Mouse (Mus musculus) testis, adult 2 months (tissue): Measurements from ENCODE around the gene 6030408B16Rik. TPM values are rescaled to one million over a fixed set of nuclear protein-coding genes. Genes with fewer than 3 reads are reported as not detected.

Experiments used
- H3K27ac ChIP-seq: fragments of 200-500 bp; 2 replicates; pipeline ENCODE4 v1.5.1; 2012; ENCODE audit warnings: low read depth, low read length; ENCODE audit not compliant: control insufficient read depth, insufficient read depth
- H3K27me3 ChIP-seq: fragments of 200-500 bp; 2 replicates; pipeline ENCODE4 v1.6.1; 2012; ENCODE audit warnings: mild to moderate bottlenecking, low read length, moderate library complexity; ENCODE audit not compliant: control insufficient read depth, insufficient read depth
- H3K36me3 ChIP-seq: fragments of 200-500 bp; 2 replicates; pipeline ENCODE4 v1.6.1; 2012; ENCODE audit warnings: mild to moderate bottlenecking, low read length; ENCODE audit not compliant: control insufficient read depth, insufficient read depth
- H3K4me1 ChIP-seq: fragments of 200-500 bp; 2 replicates; pipeline ENCODE4 v1.6.1; 2012; ENCODE audit warnings: low read length; ENCODE audit not compliant: control insufficient read depth, insufficient read depth
- H3K4me3 ChIP-seq: fragments of 200-500 bp; 2 replicates; pipeline ENCODE4 v1.5.1; 2012; ENCODE audit warnings: low read depth, mild to moderate bottlenecking, low read length, moderate library complexity, mixed read lengths; ENCODE audit not compliant: control insufficient read depth
- CTCF ChIP-seq: fragments of 200-500 bp; IDR thresholded peaks from 2 replicates; pipeline ENCODE4 v1.5.1; 2012; ENCODE audit warnings: low read depth, mild to moderate bottlenecking, inconsistent platforms, low read length, moderate library complexity; ENCODE audit not compliant: control insufficient read depth, insufficient read depth, insufficient replicate concordance
- POLR2A ChIP-seq: fragments of 200-500 bp; IDR thresholded peaks from 2 replicates; pipeline ENCODE4 v1.6.1; 2012; ENCODE audit warnings: low read depth, mild to moderate bottlenecking, inconsistent platforms, low read length, moderate library complexity; ENCODE audit not compliant: control insufficient read depth
- polyA plus RNA-seq: library from polyadenylated mRNA; depleted of rRNA; stranded (reverse); fragments of >200 nt; gene quantifications from 2 replicates; pipeline ENCODE4 v1.2.3, GENCODE M21; 2012; rRNA removed

The 6030408B16Rik gene
- polyA plus RNA-seq: 8.5 and 10.4 TPM in 2 replicates

DNA sequence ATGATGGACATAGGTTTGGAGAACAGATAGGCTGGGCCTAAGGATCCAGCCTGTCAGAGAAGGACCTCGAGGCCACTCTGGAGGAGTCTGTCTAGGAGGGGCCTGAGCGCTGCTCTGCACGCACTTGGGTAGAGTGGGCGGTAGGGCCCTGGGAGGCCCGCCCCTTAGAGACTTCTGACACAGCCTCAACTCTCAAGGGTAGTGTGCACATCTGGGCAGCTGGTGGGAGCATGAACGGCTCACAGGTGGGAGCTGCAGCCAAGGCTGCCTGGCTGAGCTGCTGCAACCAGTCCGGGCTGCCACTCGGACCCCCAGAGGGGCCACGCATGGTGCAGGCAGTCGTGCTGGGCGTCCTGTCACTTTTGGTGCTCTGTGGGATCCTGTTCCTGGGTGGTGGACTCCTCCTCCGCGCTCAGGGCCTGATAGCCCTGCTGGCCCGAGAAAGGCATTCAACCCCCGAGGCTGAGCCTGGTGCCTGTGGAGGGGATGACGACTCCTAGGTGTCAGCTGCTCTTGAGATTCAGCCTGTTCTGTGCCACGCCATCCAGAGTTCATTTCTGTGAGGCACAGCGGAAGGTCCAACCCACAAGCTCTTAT is at the start of gene 6030408B16Rik:
TSS of gene 6030408B16Rik (plus strand) at position 188 of the 597 bp plus-strand sequence.
- Histone ChIP-seq H3K27me3 (no peaks in the 10 kb centered on the region), H3K36me3 (no peaks in the 10 kb centered on the region), H3K4me3 (peak within 1 kb of the TSS; percentile 51), H3K4me1 (no peaks in the 10 kb centered on the region), H3K27ac (peak within 1 kb of the TSS; percentile 72)
- TF ChIP-seq POLR2A: 0 out of 2 replicates have a peak, but pooled peaks have one; percentile 37
- no peak for TF ChIP-seq CTCF

DNA sequence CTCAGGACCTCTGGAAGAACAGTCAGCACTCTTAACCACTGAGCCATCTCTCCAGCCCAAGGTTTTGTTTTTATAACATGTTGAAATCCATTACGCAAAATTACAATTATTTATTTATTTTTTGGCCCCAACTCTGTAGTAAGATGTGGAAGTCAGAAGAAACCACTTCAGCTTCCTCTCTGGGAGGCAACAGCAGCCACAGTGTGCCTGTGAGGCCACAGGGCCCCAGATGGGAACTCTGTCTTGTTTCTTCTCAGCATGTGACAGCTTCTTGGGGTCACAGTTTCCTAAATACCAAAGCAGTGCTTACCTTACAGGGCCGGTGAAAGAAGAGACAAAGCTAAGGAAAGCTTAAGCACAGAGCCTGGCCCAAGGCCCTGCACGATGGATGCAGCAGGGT is 49.0 kb upstream of the 6030408B16Rik start:
- Histone ChIP-seq H3K27me3 (no peaks in the 10 kb centered on the region), H3K27ac (no peak overlapping the region), H3K4me3 (no peak overlapping the region), H3K36me3 (no peaks in the 10 kb centered on the region), H3K4me1 (peaks cover 12% of the 10 kb centered on the region)
- TF ChIP-seq POLR2A: no peak
- TF ChIP-seq CTCF: no peak

DNA sequence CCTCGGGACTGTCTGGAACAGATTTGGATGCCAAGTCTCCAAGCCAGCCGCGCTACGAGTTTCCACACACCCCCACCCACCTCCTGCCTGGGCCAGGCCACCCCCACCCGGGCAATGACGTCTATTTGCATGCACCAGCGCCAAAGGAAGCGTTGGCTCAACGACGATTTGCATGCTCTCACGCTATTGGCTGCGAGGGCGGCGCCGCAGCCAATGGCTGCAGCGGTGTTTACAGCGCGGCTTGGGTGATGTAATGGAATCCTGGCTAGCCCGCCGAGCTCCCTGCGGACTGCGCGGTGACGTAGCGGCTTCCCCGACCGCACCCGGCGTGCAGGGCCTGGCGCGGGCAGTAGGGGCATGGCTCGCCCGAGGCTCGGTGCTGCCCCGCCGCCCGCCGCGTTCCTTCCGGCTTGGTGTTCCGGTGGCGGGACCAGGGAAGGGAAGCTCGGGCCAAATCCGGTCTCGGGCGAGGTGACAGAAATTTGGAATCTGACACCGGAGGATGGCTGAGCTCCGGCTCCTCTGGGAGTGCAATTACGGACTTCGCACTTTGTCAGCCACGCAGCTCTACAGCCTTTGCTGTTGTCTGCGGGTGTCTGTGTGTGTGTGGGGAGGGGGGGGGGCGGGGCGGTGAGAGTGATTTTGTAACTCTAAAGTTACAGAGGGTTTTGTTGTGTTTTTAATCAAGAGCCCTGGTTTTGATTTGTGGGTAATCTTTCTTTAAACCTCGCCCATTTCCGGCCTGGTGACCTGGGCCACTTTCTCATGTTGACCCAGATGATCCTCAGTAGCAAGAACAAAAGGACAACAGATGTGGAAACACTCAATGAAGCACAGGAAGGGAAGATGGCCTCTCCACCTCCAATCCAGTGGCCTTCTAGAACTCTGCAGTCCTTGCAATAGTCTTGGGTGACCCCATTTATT is 46.5 kb upstream of the 6030408B16Rik start:
- TF ChIP-seq POLR2A: no peak; the same call in 1 of the 2 replicates
- TF ChIP-seq CTCF: no peak
- Histone ChIP-seq H3K4me3 (peak overlapping the region; percentile 74), H3K27me3 (no peaks in the 10 kb centered on the region), H3K36me3 (no peaks in the 10 kb centered on the region), H3K4me1 (peaks cover 10% of the 10 kb centered on the region), H3K27ac (peak overlapping the region; percentile 78)

DNA sequence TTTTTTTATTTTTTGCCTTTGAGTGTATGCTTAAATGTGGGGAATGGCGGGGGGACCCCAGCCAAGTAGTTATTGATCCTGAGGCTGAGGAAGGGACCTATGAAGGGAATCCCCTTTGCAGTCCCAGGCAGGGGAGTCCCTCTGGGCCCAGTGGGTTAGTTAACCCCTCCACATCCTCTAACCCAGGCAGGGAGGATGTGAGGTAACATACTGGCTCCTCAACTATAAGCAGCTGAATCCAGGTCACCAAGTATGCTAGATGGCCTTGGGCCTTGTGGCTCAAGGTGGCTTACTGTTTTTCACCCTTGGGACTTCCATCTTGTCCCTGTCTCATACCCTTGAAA is 45.9 kb upstream of the 6030408B16Rik start:
- H3K27me3 ChIP-seq: no peaks in the 10 kb centered on the region
- no peak overlapping the region for H3K4me3 ChIP-seq
- TF ChIP-seq CTCF (no peak), POLR2A (no peak)
- H3K27ac ChIP-seq: no peak overlapping the region
- peaks cover 10% of the 10 kb centered on the region for H3K4me1 ChIP-seq
- H3K36me3 ChIP-seq: no peaks in the 10 kb centered on the region

DNA sequence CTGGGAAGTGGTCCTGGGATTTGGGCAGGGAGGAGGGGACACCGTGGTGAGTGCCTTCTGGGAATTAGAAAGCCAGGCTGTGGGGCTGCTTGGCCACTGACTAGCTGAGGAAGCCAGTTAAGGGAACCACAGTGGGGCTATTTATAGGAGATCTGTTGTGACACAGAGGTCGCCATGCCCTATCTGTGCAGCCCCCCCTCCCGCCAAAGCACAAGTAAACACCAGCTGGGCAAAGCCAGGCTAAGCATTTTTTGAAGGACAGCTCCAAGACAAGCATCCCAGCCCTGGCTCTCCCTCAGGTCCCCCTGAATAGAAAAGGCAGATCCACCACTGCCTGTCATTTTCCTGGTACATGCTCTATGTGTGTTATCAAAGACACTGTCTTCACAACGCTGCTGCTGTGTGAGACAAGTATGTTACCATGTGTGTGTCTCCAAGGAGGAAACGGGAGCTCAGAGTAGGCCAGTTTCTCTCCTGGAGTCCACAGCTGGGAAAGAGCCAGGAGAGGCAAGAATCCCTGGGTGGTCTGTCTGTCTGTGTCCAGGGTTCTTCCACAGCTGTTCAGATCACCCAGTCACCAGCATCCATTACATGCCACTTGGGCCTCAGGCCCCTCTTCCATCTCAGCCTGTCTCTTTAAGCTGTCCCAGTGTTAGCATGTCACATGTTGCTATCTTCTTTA is 44.8 kb upstream of the 6030408B16Rik start:
- Histone ChIP-seq H3K27ac (peak overlapping the region; percentile 65; the same call in 1 of the 2 replicates), H3K4me3 (no peak overlapping the region)

DNA sequence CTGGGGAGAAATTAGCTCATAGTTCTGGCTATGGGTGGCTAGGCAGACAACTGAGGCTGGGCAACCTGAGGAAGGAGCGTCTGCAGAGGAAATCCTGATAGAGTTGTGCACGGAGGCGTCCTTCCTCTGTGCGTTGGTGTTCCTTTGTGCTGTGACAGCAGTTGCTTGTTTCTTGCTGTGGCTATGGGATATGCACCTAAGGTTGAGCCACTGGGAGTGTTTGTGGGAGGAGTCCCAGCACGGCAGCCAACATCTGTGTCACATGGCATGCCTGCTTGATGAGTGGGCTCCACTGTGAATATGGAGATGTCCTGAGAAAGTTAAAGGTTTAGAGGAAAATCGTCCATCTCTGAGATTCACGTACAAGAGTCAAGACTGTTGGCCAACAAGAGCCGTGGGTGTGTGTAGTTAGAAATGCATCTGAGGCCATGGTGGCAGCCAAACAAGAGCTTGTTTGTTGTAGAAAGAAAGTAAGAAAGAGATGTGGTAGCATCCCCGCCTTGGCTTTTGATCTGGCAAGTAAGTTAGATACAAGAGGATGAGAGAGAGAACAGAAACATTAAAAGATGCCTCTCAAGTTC is 42.7 kb upstream of the 6030408B16Rik start:
- TF ChIP-seq CTCF (no peak), POLR2A (no peak)
- Histone ChIP-seq H3K27me3 (no peaks in the 10 kb centered on the region), H3K4me1 (peaks cover 23% of the 10 kb centered on the region), H3K36me3 (no peaks in the 10 kb centered on the region), H3K27ac (no peak overlapping the region), H3K4me3 (no peak overlapping the region)

More for the DNA sequence above, 44.8 kb upstream of the 6030408B16Rik start:
- H3K27me3 ChIP-seq: no peaks in the 10 kb centered on the region
- TF ChIP-seq POLR2A: no peak
- peaks cover 10% of the 10 kb centered on the region for H3K4me1 ChIP-seq
- no peaks in the 10 kb centered on the region for H3K36me3 ChIP-seq

DNA sequence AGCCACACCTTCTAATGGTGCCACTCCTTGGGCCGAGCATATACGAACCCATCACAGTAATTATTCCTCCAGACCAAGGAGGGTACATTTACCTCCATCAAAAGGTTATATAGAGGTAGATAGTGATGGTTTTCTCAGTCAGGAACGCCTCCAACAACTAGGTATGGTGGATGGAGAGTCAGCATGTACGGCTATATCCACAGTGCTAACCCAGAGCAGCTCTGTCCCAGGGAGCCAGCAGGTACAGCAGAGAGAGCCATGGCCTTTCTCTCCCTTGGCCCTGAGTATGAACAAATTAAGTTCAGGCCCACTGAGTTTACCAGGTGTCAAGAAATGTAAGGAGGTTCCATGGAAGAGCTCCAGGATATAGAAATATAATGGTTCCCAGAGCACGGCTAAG is 41.1 kb upstream of the 6030408B16Rik start:
- TF ChIP-seq CTCF (no peak), POLR2A (no peak)
- no peak overlapping the region for H3K4me3 ChIP-seq
- peaks cover 17% of the 10 kb centered on the region for H3K4me1 ChIP-seq
- no peaks in the 10 kb centered on the region for H3K27me3 ChIP-seq
- H3K27ac ChIP-seq: no peak overlapping the region
- no peaks in the 10 kb centered on the region for H3K36me3 ChIP-seq
